Mouse (Mus musculus): ENCODE measurements around the gene Gpd1l.
"Not testable (repeated sequence)": the region's sequence is repeated elsewhere in the genome, so short reads cannot be mapped to it uniquely, and the experiment has no call there.

The Gpd1l gene

DNA sequence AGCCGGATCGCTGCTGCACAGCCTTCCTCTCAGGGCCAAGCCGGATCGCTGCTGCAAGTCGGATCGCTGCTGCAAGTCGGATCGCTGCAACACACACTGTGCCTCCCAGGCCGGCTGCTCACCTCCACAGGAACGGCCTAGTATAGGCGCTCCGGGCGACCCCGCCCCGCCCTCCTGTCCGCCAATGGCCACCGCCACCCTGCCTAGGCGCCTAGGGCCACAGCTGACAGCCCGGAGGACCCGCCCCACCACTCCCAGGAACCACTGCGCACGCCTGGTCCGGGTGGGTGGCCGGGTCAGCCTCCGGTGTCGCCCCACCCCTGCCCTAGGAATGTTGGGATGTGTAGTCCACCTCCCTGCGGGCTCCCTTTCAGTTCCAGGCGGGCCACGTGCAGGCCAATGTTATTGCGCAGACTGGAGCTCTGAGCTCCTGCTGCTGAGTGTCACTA lies at the start of gene Gpd1l:
Gene Gpd1l, minus strand, starts transcription at position 265 of the 449 bp plus-strand sequence.
- DNase-seq = peak; percentile 98 to 99

DNA sequence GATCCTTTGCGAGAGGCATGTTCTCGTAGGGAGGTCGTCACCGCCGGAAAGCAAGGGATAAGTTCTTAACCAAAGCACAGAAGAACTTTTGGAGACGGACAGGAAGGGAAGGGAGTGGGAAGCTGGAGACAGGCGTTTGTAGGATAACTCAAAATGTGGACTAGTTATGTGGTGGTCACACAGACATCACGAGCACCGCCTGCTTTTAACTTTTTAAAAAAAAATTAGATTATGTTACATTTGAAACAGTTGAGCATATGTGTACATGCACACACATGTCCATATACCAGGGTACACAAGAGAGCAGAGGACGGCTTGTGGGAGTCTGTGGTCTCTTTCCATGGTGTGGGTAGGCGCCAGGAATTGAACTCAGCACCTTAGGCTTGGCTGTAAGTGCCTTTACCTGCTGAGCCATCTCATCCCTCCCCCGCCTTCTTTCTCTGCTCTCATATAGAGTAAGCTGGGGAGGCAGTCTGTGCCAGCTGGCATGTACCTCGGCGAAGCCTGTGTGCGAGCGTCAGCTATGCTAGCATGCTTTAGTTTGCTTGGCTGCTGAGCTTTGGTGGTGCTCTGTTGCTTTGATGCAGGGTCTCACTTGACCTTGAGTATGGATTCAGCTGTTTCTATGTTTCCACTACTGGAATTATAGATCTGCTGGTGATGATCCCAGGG lies 49.0 kb upstream of the Gpd1l start, which contains the start of gene Rps27rt:
Gene Rps27rt, minus strand, starts transcription at position 51 of the 672 bp plus-strand sequence.
- no peak for DNase-seq

DNA sequence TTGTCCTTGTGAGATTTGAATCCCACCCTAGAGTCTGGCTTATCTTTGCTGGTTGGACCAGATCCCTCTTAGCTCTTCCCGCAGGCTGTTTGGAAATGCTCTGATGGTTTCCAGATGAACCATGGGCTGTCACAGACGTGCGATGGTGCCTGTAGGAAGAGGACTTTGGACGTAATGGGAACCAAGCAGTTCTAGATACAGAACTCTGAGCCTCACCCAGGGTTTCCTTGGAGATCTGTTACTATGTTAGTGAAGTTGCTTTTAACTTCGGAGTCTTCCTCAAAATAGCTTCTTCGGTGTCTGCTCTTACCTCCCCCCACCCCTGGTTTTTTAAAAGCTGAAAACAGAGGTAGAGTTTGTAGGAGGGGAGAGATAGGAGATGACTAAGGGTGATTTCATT lies 46.2 kb upstream of the Gpd1l start:
- DNase-seq = no peak

DNA sequence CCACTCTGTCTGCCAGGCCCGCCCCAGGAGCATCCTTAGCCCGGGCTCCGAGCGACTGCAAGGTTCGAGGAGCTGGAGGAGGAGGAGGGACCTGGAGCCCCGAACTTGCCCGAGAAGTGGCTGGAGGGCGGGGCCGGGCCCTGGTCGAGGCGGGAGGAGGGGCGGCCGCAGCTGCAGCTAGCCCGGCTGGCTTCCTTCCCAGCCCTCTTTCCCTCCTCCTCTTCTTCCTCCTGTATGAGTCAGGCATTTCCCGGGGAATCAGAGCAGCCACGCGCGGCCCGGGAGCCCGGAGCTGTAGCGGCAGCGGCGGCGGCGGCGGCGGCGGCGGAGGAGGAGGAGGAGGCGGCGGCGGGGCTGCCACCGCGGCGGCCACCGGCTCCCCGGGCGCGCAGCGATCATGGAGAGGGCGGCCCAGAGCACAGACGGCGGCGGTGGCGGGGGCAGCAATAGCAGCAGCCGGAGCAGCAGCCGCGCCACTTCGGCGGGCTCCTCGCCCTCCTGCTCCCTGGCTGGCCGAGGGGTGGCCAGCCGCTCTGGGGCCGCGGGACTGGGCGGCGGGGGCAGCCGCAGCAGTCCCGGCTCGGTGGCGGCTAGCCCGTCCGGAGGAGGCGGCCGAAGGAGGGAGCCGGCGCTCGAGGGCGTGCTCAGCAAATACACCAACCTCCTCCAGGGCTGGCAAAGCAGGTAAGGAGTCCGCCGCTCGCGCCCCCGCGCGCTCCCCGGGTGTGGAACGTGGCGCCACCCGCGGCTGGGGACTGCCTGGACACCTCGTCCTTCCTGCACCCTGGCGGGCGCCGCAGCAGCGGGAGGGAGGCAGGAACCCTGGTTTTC lies 44.7 kb upstream of the Gpd1l start, which contains the start of gene Osbpl10:
Gene Osbpl10, plus strand, starts transcription at position 289 of the 831 bp plus-strand sequence.
- peak; percentile 91 to 94 for DNase-seq

DNA sequence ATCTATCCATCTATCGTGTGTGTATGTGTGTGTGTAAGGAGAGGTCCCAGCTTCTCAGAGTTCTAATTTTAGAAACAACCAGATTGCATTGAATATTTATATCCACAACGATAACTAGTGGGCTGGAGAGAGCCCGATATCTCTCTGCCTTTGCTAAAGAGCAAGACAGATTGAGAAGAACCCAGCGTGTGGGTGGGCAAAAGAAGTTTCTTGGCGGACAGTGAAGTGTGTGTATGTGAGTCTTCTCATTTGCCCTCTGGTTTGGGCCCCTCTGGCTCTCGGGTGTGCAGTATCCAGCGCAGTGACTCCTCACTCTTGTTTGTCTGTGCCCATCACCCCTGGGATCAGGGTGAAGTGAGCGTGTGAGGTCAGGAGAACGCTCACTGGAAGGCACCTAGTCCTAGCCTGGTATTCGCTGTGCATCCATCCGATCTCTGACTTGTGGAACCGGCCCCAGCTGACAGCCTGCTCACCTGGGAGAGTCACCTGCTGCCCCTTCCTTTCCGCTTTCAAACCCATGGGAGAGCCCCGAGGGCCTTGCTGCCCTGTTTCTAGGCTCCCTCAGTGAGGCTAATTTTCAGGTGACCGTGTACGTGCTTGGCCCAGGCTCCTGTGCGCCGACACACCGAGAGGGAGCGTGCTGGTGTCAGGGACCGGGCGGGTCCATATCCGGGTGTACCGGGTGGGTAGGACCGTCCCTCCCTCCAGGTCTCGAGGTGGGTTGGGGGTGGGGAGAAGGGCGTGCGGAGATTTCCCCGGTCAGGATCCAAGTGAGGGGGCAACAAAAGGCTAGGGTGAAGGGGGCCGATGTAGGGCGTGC lies 43.9 kb upstream of the Gpd1l start:
- DNase-seq = no peak

DNA sequence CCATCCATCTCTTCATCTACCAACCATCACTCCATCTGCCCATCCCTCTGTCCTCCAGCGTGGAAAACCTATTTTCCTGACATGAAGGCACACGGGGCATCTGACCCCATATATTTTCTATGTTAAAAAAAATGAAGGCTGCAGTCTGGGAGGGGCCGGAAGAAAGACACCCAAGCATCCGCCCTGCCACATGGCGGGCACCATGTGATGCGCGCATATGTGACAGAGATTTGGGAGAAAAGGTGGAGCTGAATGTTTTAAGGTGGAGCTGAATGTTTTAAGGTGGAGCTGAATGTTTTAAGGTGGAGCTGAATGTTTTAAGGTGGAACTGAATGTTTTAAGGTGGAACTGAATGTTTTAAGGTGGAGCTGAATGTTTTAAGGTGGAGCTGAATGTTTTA lies 32.5 kb upstream of the Gpd1l start:
- not testable (repeated sequence) for DNase-seq

DNA sequence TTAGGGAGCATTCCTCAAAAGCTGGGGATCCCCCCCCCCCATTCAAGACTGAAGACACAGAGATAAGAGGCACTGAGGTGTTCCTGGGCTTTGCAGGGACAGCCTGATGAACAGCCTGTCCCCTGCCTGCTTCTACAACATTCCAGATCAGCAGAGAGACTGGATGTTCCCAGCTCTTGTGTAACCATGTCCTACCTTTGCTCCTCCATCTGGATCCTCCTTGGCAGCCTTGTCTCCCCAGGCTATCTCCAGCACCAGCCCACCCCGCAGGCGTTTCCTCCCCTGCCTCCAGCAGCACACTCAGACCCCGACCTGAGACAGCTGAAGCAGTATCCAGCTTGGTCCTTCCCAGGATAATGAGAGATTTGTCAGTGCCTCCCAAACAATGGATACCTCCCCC lies 30.3 kb upstream of the Gpd1l start:
- no peak for DNase-seq

DNA sequence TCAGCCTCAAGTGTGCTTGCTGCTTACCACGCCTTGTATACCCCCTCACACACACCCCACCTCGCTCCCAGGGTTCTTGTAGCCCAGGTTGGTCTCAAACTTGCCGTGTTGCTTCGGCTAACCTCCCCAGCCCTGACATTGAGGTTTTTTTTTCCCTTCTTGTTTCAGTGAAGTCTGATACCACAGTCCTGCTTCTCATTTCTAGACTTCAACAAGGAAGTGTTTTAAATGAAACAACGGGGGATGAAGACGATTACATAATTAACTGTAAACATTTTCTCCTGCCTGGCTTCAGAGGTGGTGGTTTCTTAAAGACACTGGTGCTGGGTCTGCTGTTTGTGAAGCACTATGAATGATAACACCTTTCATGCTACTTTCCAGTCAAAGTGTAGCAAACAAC lies 27.1 kb upstream of the Gpd1l start:
- no peak for DNase-seq

DNA sequence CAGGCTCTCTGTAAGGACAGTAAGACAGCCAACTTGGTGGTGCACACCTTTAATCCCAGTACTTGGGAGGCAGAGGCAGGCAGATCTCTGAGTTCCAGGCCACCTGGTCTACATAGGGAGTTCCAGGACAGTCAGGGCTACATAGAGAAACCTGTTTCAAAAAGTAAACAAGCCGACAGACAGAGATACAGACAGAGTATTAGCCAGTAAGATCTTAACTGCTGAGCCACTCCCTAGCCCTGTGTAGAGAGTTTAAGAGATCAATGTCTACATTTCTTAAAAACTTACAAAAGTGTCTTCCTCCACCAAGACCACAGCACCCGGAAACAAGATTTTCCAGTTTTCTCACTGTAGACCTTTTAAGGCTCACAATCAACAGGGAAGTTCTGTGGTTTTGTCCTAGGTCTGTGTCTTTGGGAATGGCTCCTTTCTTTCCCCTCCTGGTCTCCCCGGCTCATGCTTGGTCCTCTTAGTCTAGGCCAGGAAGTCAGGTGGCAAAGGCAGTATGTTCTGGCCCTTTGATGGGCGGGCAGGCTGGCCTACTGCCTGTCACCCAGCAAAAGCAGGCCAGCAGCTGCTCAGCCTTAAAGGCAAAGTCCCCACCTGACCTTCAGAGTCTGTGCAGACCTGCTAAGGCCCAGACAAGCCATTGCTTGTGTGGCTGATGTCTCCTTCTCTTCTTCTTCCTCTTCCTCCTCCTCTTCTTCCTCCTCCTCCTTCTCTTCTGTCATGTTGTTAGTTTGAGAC lies 26.4 kb upstream of the Gpd1l start:
- peak in 1 of 2 experiments; percentile 13 for DNase-seq

DNA sequence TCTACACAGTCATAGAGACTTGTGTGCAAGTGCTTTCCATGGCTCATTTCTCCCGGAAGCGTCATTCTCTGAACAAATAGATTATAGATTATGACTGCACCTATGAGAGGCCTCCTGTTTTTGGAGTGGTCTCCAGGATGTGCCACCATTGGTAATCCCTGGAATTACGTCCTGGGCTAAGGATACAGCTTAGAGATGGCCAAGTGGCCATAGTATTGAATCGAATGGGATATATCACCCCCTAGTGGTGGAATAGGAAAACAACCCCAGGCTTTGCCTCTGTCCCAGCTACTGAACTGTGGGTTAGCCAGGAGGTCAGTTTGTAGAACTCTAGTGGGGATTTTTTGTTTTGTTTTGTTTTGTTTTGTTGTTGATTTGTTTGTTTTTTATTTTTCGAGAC lies 23.2 kb upstream of the Gpd1l start:
- peak in 1 of 2 experiments; percentile 48 for DNase-seq

DNA sequence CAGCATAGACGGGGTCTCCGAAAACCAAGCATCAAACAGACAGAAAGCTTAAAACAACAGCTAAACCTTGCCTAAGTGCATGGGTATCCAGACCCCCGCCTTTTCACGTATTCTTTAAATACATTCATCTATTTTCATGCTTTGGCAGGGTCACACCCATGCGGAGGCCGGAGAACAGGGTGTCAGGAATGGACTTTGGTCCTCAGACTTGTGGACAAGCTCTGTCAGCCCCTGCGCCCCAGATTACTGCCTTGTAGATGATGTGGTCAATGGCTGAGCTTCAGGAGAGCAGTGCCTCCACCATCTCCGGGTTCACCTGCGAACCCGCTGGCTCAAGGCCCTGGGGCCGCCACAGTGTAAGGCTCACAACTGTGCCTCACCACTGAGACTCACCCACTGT lies 21.6 kb upstream of the Gpd1l start:
- DNase-seq = no peak

DNA sequence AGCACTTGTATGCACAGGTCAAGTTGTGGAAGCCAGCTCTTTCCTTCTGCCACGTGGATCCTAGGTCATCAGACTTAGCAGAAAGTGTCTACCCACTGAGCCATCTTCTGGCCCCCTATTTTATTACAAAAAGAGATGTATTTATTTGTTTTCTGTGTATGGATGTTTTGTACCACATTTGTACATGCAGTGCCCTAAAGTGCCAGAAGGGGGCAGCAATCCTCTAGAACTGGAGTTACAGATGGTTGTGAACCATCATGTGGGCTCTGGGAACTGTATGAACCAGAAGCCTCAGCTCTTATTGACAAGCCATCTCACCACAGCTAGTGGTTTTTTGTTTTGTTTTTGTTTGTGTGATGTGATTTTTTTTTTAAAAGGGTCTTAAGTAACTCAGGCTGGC lies 19.1 kb upstream of the Gpd1l start:
- no peak for DNase-seq

DNA sequence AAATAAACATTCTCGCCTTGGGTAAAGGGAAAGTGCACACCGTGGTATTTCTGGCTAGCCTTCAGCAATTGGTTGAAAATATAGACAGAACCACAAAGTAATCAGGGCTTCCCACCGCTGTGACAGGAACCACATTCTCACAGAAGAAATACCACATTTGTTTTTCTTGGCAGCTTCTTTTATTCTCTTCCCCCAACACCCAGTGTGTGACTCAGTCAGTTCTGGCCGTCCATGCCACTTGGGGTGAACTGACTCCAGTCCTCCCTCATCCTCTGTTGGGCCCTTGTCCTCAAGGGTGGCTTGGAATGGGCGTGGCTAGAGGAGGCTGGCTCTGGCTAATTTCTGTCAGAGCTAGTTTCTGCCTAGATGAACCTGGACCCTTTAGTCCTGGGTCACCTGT lies 14.6 kb upstream of the Gpd1l start:
- peak; percentile 39 to 64 for DNase-seq

DNA sequence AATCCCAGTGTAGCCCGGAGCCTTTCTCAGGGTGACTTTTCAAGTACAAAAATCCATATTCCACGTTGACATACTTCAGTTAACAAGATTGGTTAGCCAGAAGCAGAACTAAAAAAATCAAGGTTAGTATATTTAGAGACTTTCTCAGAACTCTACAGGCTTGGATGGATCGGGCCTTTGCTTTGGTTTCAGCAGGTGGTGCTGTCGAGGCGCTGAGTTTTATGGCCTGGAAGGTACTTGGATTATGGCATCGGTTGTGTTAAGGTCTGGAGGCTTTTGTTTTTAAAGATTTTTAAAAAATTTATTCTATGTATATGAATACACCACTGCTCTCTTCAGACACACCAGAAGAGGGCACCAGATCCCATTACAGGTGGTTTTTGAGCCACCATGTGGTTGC lies 11.8 kb upstream of the Gpd1l start:
- DNase-seq = no peak

DNA sequence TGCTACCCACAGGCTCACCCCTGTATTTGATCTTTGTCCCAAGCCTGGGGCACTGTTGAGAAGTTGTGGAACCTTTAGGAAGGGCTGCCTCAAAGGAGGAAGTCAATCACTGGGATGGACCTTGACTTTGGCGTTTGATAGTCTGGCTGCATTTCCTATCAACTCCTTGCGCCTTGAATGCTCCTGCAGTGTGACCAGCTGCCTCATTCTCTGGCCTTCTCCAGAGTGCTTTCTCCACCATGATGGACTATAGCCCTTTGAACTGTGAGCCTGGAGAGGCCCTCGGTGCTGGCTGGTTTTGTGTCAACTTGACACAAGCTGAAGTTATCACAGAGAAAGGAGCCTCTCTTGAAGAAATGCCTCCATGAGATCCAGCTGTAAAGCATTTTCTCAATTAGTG lies 10.9 kb upstream of the Gpd1l start:
- no peak for DNase-seq

DNA sequence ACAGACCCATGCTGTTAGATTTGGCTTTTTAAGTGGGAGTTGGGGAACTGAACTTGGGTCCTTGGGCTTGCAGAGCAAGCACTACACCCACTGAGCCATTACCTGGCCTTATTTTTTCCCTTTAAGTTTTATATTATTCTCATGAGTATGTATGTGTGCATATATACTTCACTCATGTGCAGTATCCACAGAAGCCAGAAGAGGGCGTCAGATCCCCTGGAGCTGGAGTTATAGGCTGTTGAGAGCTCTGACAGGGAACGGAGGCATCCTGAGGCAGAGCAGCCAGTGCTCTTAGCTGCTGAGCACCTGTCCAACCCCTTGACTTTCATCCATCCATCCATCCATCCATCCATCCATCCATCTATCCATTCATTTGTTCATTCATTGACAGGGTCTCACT lies 2.9 kb upstream of the Gpd1l start:
- no peak for DNase-seq

DNA sequence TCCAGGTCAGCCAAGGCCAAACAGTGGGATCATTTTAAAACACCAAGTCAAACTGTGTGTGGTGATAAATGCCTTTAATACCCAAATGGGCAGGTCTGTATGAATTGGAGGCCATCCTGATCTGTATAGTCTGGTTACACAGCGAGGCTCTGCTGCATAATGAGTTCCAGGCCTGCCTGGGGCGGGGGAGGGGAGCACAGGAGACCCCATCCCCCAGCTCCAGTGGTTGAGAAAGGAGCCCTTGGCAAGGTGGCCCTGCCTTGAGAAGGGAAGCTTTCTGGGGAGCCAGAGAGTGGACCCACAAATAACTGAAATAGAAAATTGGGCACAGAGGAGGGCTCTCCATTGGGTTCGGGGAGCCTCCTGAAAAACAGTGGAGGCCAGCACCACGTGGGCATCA lies 1.5 kb upstream of the Gpd1l start:
- DNase-seq = no peak

DNA sequence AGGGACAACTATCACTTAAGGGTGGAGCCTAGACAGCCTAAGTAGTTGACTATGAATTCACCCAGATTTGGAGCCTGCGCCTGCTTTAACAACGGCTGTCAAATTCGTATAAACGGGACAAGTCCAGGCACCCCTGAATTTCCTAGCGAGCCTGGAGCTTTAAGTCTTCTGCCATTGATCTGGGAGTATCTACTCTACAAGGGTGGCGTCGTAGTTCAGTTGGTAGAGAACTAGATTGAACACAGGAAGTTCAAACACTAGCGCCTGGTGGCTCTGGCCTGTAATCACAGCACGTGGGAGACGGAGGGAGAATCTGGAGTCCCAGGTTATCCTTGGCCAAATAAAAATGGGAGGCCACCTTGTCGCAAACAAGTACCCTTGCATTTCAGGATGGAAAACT lies 444 bp upstream of the Gpd1l start:
- peak in 1 of 2 experiments; percentile 19 for DNase-seq

DNA sequence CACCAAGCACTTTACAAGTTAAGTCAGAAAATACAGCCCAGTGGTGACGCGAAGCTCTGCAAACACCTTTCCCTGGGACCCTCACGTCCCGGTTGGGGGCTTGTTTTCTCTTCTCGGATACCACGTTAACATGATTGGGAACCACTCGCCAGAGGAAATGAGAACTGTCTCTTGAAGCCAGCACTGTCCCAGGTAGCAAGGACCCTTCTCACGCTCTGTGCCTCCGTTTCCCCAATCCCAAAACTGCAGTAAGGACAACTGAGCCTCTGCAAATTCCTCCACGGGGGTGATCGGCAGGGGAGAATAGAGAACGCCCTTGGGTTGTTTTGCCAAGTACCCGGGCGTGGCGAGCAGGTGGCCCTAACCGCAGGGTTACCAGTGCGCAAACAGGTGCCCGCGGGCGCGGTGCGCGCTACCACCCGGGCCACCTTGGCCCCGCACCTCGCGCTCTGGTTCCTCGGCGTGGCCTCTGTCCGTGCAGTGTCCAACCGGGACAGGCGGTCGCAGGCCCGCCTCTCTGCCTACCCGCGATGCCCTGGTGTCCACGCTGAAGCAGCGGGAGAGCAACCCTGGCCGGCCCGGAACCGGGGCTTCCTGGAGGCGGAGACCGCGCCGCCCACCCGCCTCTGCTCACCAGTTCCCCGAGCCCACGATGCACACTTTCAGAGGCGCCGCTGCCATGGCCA lies 607 bp downstream of the Gpd1l start:
- DNase-seq = peak in 1 of 2 experiments; percentile 8

DNA sequence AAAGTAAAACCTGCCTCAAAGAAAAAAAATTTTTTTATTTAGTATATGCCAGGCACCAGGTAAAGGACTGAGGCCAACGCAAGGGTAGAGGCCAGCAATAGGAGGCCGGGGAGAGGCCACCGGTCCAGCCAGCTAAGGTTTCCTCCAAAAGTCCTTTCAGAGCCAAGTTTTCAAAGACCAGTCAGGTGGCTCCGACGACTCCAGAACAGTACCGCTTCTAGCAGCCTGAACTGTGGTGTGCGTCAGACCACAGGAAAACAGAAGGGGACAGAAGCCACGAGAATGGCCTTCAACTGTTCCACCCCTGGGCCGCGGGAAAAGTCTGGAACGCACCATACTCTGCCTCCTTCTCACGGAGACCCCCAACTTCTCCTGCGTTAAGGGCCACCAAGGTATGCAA lies 1.2 kb downstream of the Gpd1l start:
- peak in 1 of 2 experiments; percentile 29 for DNase-seq

DNA sequence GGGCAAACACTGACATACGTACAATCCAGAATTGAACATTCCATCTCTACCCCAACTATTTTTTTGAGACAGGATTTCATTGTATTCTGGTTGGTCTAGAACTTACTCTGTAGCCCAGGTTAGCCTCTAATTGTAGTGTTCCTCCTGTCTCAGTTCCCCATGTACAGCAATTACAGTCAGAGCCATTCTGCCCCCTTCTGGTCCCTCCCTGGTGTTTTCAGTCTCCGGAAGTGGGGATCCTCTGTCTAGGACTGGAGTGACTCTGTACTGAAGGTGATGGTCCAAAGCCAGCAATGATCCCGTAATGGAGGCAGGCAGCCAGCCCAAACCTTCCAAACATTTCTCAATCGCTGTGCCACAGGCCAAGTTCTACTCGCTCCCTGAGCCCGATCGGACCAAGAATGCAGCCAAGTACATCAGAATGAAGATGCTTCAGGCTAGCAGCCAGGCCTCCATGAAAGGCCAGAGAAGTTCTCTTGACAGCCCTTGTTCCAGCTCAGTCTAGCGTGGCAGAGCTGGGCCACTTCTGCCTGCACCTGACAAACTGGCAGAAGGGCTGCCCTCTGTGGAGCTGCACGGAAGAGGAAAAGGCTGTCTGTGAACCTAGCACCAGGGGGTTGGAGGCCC lies 3.2 kb downstream of the Gpd1l start:
- peak; percentile 82 to 84 for DNase-seq
